Mouse (Mus musculus): ENCODE results near the gene Hipk1.

The Hipk1 gene

DNA sequence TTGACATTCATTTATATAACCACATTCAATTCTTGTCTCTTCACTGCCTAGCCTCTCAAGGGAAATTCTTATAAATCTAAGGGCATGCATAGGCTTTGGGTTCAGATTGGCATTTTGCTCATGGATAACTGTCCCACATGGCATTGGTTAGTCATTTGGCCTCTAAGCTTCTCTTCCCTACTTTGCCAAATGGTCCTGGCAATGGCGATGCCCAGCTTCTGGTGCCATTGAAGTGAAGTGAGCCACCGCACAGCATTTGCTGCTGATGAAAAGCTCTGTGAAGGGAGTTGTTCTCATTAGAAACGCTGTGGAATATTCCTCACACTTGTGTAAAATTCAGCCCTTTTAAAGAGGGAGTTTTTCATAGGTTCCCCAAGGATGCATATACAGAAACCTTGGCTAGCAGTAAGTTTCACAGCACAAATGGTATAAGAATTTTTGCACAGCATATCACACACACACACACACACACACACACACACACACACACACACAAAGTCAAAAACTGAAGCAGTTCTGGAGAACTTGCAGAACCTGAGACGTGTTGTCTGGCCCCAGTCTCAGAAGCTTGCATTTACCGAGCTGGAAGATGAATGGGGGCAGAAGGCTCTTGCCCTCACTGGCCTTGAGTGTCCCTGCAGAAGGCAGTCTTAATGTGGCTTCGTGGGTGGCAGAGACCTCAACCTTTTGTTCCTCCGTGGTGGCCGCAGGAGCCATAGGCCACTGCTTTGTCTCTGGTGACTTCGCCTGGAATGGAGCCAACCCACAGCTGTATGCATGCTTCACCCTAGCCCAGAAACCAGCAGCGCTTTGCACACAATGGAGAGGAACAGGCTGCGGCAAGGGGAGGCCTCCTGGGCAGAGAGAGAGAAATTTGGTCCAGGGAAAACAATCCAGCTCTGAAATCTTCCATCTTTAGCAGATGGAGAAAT, 75.3 kb downstream of the Hipk1 start:
- DNase-seq (ENCODE audit: low read depth, low spot score) = no peak

DNA sequence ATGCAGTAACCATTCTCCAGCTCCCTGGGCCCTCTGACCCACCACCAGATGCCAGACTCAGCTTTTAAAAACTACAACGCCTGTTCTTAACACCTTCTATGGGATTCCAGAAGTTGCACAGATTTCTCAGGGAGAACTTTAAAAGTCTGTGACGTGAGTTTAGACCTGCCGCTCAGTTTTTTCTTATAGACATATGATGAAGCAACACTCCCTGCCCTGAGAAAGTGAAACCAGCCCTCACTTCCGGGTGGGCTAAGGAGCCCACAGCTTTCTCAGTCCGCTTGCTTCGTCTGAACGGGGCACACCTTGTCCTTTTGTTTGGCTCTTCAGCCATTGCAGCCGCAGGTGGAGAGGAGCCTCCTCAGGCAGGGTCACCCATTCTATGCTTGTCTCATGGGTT, 76.4 kb downstream of the Hipk1 start:
- DNase-seq (ENCODE audit: low read depth, low spot score) = no peak

DNA sequence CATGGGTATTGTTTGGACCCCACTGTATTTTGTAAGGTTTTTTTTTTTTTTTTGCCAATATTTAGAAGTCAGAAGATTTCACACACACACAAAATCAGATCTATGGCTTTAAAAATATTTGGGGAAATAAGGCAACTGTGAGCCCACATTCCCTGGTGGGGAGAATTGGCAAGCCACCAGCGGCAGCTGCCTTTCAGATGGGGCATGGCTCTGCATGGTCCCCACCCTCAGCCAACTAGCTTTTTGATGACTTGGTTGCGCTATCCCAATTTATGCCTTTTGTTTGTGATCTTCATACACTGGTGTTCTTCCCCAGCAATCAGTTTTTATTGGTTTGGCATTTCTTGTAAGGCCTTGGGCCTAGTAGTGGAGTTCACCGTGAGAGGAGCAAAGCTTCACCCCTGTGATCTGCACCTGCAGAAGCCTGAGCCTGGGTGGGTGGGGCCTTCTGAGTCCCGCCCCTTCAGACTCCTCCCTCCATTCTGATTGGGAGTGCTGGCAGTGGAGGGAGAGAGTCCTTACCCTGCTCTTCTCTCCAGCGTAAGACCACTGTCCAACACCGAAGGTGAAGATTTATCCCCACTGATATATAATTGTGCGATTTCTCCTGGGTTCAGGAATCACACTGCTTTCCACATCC, 77.0 kb downstream of the Hipk1 start:
- no peak for DNase-seq (ENCODE audit: low read depth, low spot score)

DNA sequence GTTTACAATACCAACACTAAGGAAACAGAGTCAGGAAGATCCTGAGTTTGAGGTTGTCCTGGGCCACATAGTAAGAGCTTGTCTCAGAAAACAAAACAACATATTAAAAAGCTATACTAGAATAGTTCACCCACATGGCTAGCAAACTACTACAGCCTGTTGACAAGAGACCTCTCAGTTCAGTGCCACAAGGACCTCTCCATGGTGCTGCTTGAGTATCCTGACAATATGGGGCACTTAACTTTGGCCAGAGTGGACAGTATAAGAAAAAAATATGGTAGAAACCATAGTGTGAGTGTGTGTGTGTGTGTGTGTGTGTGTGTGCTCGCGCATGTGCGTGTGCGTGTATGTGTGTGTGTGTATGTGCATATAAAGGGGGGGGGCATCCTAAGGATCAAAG, 79.2 kb downstream of the Hipk1 start:
- no peak for DNase-seq (ENCODE audit: low read depth, low spot score)

DNA sequence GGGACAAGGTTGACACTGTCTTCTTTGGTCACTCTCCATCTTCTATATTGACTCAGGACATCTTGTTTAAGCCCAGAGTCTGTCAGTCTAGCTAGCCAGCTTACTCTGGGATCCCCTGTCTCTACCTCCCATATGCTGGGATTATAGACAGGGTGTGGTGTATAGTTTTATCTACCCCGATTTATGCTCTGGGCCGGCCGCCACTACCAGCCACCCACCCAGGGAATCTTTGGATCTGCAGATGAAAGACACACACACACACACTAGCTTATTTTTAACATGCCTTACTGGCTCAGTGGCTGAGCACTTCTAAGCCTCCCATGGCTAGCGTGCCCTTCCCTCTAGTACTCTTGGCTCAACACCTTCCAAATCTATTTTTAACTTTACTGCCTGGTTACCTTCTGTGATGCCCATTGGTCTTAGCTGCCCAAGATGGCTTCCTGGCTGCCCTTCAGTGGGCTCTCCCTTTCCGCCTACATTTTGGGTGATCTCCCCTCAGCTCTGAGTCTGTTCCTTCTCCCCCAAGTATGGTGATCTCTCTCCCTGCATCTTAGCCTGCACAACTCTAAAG, 81.8 kb downstream of the Hipk1 start:
- DNase-seq (ENCODE audit: low read depth, low spot score) = no peak

DNA sequence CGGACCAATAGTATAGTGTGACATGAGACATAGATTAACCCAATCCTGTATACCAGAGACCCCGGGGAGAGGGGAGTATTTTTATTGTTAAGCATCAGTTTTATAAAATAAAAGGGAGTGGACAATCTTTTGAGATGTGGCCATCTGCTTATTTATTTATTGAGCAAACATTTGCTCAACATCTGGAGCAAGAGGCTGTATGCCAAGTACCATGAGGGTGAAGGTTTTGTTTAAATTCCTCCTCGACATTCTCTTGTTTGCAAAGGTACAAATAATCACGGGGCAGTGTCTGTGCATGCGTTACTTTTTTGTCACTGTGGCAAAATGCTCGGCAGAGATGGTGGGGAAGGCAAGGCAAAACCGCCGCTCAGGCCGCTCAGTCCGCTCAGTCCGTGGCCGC, 85.9 kb downstream of the Hipk1 start:
- no peak for DNase-seq (ENCODE audit: low read depth, low spot score)

DNA sequence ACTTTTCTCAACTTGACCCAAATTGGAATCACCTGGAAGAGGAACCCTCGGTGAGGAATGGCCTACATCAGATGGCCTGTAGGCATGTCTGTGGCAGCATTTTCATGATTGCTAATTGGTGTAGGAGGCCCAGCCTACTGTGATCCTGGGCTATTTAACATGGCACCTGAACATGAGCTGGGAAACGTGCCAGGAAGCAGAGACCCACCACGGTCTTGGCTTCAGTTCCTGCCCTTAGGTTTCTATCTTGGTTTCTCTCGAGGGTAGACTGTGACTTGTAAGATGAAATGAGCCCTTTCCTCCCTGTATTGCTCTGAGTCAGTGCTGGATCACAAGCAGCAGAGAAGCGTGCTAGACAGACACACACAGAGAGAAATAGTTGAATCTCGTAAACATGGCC, 86.7 kb downstream of the Hipk1 start:
- DNase-seq (ENCODE audit: low read depth, low spot score) = no peak

DNA sequence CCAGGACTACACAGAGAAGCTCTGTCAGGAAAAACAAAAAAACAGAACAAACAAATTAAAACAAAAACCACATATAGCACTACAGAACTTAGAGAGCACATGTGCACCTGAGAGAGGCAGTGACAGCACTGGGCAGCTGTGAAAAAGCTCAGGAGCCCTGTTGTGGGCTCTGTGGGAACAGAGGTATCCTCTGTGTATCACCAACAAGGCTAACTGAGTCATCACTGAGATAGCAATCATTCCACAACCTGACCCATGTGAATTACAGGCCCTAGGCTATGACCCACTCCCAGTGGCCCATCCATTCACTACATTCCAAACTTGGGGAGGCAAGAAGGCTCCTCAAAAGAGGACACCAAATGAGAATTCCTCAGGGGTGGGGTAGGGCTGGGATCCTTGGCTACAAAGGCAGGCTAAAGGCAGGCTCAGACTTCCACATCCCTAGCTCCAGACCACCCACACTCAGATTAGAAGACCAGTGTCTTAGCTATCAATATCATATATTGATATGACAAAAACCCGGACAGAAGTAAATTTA, 94.9 kb downstream of the Hipk1 start:
- no peak for DNase-seq (ENCODE audit: low read depth, low spot score)

DNA sequence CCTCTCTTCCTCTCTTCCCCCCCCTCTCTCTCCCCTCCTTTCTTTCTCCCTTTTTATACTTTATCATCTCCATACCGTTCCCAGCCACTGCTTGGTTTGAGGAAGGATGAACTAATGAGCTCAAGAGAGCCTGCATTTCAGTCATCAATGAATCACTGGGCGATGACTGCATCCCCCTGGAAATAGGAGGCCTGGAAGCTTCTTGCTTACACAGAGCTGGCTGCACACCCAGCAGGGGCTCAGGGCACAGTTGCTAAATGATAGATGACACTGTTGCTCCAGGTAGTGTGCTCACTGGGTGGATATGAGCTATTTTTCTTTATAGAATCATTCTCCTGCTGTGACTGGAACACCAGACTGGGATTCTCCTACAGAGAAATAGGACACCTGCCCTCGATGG, 95.8 kb downstream of the Hipk1 start:
- no peak for DNase-seq (ENCODE audit: low read depth, low spot score)

DNA sequence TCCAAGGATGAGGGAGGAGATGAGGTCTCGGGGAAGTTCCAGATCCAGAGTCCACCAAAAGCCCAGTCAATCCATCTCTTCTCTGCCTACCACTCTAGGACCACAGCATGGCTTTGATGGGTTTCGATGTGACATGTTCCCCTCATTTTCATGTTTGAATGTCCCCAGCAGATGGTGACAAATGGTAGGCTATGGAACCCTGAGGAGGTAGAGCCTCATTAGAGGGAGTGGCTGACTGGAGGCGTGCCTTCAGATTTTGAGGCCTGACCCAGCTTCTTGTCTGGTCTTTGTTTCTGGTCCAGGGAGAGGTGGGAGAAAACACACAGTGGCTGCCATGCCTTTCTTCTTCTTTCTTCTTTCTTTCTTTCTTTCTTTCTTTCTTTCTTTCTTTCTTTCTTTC, 100.9 kb downstream of the Hipk1 start:
- no peak for DNase-seq (ENCODE audit: low read depth, low spot score)
